Mouse (Mus musculus) MEL (cell line): ENCODE data around the gene Trappc6a. TPM values are rescaled to one million over a fixed set of nuclear protein-coding genes. Genes with fewer than 3 reads are reported as not detected.

ENCODE experiments used
- DNase-seq: peaks from one replicate; pipeline ENCODE4 v3.0.0; 2011; ENCODE audit warnings: low read depth, low spot score
- H3K27ac ChIP-seq: 2 replicates; pipeline ENCODE4 v1.5.1; 2012; ENCODE audit warnings: low read depth, mild to moderate bottlenecking, control low read depth, low read length, moderate library complexity; ENCODE audit not compliant: control insufficient read depth
- H3K27me3 ChIP-seq, 2 experiments: fragments of 150-350 bp in 1 of 2; sonication (generic) in 1 of 2; 2 replicates each; pipeline ENCODE4 v1.6.1; 2012; ENCODE audit warnings: low read length in 2 of 2, mild to moderate bottlenecking in 2 of 2, improper control_type of control experiment in 1 of 2, moderate library complexity in 1 of 2; ENCODE audit not compliant: insufficient read depth in 2 of 2, control insufficient read depth in 1 of 2
- H3K36me3 ChIP-seq, 2 experiments: 2 replicates each; pipeline ENCODE4 v1.6.1; 2012 to 2014; ENCODE audit warnings: low read length in 2 of 2, improper control_type of control experiment in 1 of 2, inconsistent platforms in 1 of 2, mild to moderate bottlenecking in 1 of 2; ENCODE audit not compliant: insufficient read depth in 2 of 2, control insufficient read depth in 1 of 2
- H3K4me1 ChIP-seq, 2 experiments: fragments of 150-350 bp in 1 of 2; sonication (generic) in 1 of 2; 2 replicates each; pipeline ENCODE4 v1.6.1; 2012; ENCODE audit warnings: low read length in 2 of 2, improper control_type of control experiment in 1 of 2, mild to moderate bottlenecking in 1 of 2; ENCODE audit not compliant: insufficient read depth in 2 of 2, control insufficient read depth in 1 of 2
- H3K4me3 ChIP-seq, 2 experiments: fragments of 150-350 bp in 1 of 2; sonication (generic) in 1 of 2; 2 replicates each; pipeline ENCODE4 v1.5.1; 2012; ENCODE audit warnings: low read depth in 2 of 2, low read length in 2 of 2, mild to moderate bottlenecking in 2 of 2, moderate library complexity in 2 of 2, control low read depth in 1 of 2, improper control_type of control experiment in 1 of 2; ENCODE audit not compliant: control insufficient read depth in 1 of 2, insufficient read depth in 1 of 2
- H3K79me2 ChIP-seq: 2 replicates; pipeline ENCODE4 v1.6.1; 2012; ENCODE audit warnings: mild to moderate bottlenecking, low read length, moderate library complexity; ENCODE audit not compliant: control insufficient read depth, poor library complexity, insufficient read depth
- H3K9ac ChIP-seq: 2 replicates; pipeline ENCODE4 v1.6.1; 2012; ENCODE audit warnings: low read depth, mild to moderate bottlenecking, control low read depth, low read length, moderate library complexity; ENCODE audit not compliant: control insufficient read depth, poor library complexity, severe bottlenecking
- H3K9me3 ChIP-seq: fragments of 150-350 bp; sonication (generic); replicated peaks from 2 replicates; pipeline ENCODE4 v1.6.1; 2012; ENCODE audit warnings: mild to moderate bottlenecking, low read length, improper control_type of control experiment, moderate library complexity; ENCODE audit not compliant: insufficient read depth
- CHD1 ChIP-seq: IDR thresholded peaks from 2 replicates; pipeline ENCODE4 v1.6.1; 2012; ENCODE audit warnings: low read depth, mild to moderate bottlenecking, inconsistent platforms, low read length, improper control_type of control experiment
- CHD2 ChIP-seq: IDR thresholded peaks from 2 replicates; pipeline ENCODE4 v1.6.1; 2011; ENCODE audit warnings: low read length, improper control_type of control experiment
- CTCF ChIP-seq, 3 experiments: IDR thresholded peaks in 2 of 3; conservative IDR thresholded peaks in 1 of 3; 2 replicates each; pipeline ENCODE4 v1.5.1; 2011 to 2012; ENCODE audit warnings: low read length in 3 of 3, low read depth in 2 of 3, mild to moderate bottlenecking in 2 of 3, improper control_type of control experiment in 1 of 3, inconsistent platforms in 1 of 3, mixed read lengths in 1 of 3, moderate library complexity in 1 of 3; ENCODE audit not compliant: control insufficient read depth in 1 of 3, insufficient read depth in 1 of 3, poor library complexity in 1 of 3, severe bottlenecking in 1 of 3
- E2F4 ChIP-seq: IDR thresholded peaks from 2 replicates; pipeline ENCODE4 v1.6.1; 2011; ENCODE audit warnings: low read depth, low read length, improper control_type of control experiment, borderline replicate concordance
- ETS1 ChIP-seq: IDR thresholded peaks from 2 replicates; pipeline ENCODE4 v1.6.1; 2012; ENCODE audit warnings: low read depth, mild to moderate bottlenecking, inconsistent platforms, low read length, improper control_type of control experiment, moderate library complexity
- GATA1 ChIP-seq: IDR thresholded peaks from 2 replicates; pipeline ENCODE4 v1.6.1; 2011; ENCODE audit warnings: low read depth, low read length, improper control_type of control experiment
- HCFC1 ChIP-seq: IDR thresholded peaks from 2 replicates; pipeline ENCODE4 v1.6.1; 2012; ENCODE audit warnings: low read depth, mild to moderate bottlenecking, inconsistent platforms, low read length, improper control_type of control experiment, moderate library complexity
- JUND ChIP-seq: IDR thresholded peaks from 2 replicates; pipeline ENCODE4 v1.6.1; 2011; ENCODE audit warnings: low read depth, mild to moderate bottlenecking, improper control_type of control experiment, low read length
- KAT2A ChIP-seq: conservative IDR thresholded peaks from 2 replicates; pipeline ENCODE4 v1.6.1; 2012; ENCODE audit warnings: low read depth, low read length, improper control_type of control experiment, inconsistent platforms
- MAX ChIP-seq: IDR thresholded peaks from 2 replicates; pipeline ENCODE4 v1.6.1; 2011; ENCODE audit warnings: low read length, improper control_type of control experiment
- MAZ ChIP-seq: IDR thresholded peaks from 2 replicates; pipeline ENCODE4 v1.6.1; 2012; ENCODE audit warnings: low read depth, mild to moderate bottlenecking, inconsistent platforms, low read length, improper control_type of control experiment
- MEF2A ChIP-seq: IDR thresholded peaks from 2 replicates; pipeline ENCODE4 v1.6.1; 2014; ENCODE audit warnings: low read depth, mild to moderate bottlenecking, inconsistent platforms, low read length, improper control_type of control experiment; ENCODE audit not compliant: poor library complexity, insufficient replicate concordance, severe bottlenecking; ENCODE audit errors: extremely low read depth
- MXI1 ChIP-seq: IDR thresholded peaks from 2 replicates; pipeline ENCODE4 v1.6.1; 2011; ENCODE audit warnings: mild to moderate bottlenecking, low read depth, low read length, improper control_type of control experiment
- MYC ChIP-seq: IDR thresholded peaks from 2 replicates; pipeline ENCODE4 v1.6.1; 2011; ENCODE audit warnings: low read depth, mild to moderate bottlenecking, low read length, improper control_type of control experiment, moderate library complexity
- NELFE ChIP-seq: IDR thresholded peaks from 2 replicates; pipeline ENCODE4 v1.6.1; 2011; ENCODE audit warnings: low read depth, low read length, improper control_type of control experiment
- POLR2A ChIP-seq, 2 experiments: IDR thresholded peaks; 2 replicates each; pipeline ENCODE4 v1.6.1; 2011 to 2012; ENCODE audit warnings: low read length in 2 of 2, mild to moderate bottlenecking in 2 of 2, control low read depth in 1 of 2, improper control_type of control experiment in 1 of 2, low read depth in 1 of 2, moderate library complexity in 1 of 2; ENCODE audit not compliant: control insufficient read depth in 1 of 2, insufficient read depth in 1 of 2, poor library complexity in 1 of 2
- POLR2AphosphoS2 ChIP-seq: IDR thresholded peaks from 2 replicates; pipeline ENCODE4 v1.6.1; 2011; ENCODE audit warnings: low read length, improper control_type of control experiment
- POLR2AphosphoS5 ChIP-seq: IDR thresholded peaks from 2 replicates; pipeline ENCODE4 v1.6.1; 2012; ENCODE audit warnings: low read depth, borderline replicate concordance, mild to moderate bottlenecking, inconsistent platforms, low read length, moderate library complexity, mixed read lengths
- RCOR1 ChIP-seq: IDR thresholded peaks from 2 replicates; pipeline ENCODE4 v1.6.1; 2012; ENCODE audit warnings: low read depth, mild to moderate bottlenecking, inconsistent platforms, low read length, improper control_type of control experiment
- SIN3A ChIP-seq: IDR thresholded peaks from 2 replicates; pipeline ENCODE4 v1.6.1; 2012; ENCODE audit warnings: low read length, improper control_type of control experiment, inconsistent platforms
- SMC3 ChIP-seq: IDR thresholded peaks from 2 replicates; pipeline ENCODE4 v1.6.1; 2011; ENCODE audit warnings: low read depth, low read length, improper control_type of control experiment
- TAL1 ChIP-seq: IDR thresholded peaks from 2 replicates; pipeline ENCODE4 v1.6.1; 2012; ENCODE audit warnings: mild to moderate bottlenecking, inconsistent platforms, low read length, moderate library complexity, mixed read lengths
- TCF12 ChIP-seq: IDR thresholded peaks from 2 replicates; pipeline ENCODE4 v1.6.1; 2014; ENCODE audit warnings: low read depth, mild to moderate bottlenecking, inconsistent platforms, low read length, improper control_type of control experiment, moderate library complexity
- USF1 ChIP-seq: IDR thresholded peaks from 2 replicates; pipeline ENCODE4 v1.6.1; 2014; ENCODE audit warnings: low read depth, mild to moderate bottlenecking, inconsistent platforms, low read length, improper control_type of control experiment, moderate library complexity
- USF2 ChIP-seq, 2 experiments: IDR thresholded peaks; 2 replicates each; pipeline ENCODE4 v1.6.1; 2011 to 2012; ENCODE audit warnings: improper control_type of control experiment in 2 of 2, low read length in 2 of 2, borderline replicate concordance in 1 of 2, inconsistent platforms in 1 of 2, low read depth in 1 of 2, mild to moderate bottlenecking in 1 of 2; ENCODE audit not compliant: insufficient read depth in 1 of 2
- ZNF384 ChIP-seq: IDR thresholded peaks from 2 replicates; pipeline ENCODE4 v1.6.1; 2012; ENCODE audit warnings: low read depth, mild to moderate bottlenecking, inconsistent platforms, low read length, improper control_type of control experiment
- polyA plus RNA-seq, 2 experiments: library from polyadenylated mRNA; stranded (reverse) in 1 of 2; unstranded in 1 of 2; fragments of >175 nt in 1 of 2; fragments of >200 nt in 1 of 2; gene quantifications; 2 replicates each; pipeline versions ENCODE4 v1.2.1 to v1.2.4; 2012; ENCODE audit warnings: low replicate concordance in 2 of 2, low read depth in 1 of 2; ENCODE audit not compliant: insufficient read length in 2 of 2, insufficient read depth in 1 of 2, missing spikeins in 1 of 2
- total RNA-seq: library from RNA; depleted of rRNA; stranded (reverse); fragments of 300-350 nt; gene quantifications from 2 replicates; pipeline ENCODE4 v1.2.3, GENCODE M21; 2012

Gene Trappc6a
- total and polyA plus RNA-seq, 3 experiments, result 82.8 to 88.2 TPM; not detected in 1

DNA sequence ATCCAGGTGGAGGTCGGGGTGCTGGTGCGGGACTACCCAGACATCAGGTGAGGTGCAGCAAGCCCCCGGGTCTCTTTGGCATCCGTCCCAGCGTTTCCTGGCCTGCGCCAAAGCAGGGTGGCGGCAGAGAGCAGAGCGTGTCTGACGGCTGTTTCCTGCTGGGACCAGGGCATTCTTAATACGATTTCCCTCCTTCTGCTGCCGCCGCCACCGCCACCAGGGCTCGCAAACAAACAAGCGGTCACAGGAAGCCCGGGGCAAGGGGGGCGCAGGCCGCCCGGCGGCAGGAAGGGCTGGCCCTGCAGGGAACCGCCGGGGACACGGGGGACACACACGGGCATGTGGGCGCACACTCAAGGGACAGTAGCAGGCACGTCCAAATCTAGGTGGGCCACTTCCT lies 16.5 kb upstream of the Trappc6a start:
- H3K4me3 ChIP-seq, result no peak overlapping the region

DNA sequence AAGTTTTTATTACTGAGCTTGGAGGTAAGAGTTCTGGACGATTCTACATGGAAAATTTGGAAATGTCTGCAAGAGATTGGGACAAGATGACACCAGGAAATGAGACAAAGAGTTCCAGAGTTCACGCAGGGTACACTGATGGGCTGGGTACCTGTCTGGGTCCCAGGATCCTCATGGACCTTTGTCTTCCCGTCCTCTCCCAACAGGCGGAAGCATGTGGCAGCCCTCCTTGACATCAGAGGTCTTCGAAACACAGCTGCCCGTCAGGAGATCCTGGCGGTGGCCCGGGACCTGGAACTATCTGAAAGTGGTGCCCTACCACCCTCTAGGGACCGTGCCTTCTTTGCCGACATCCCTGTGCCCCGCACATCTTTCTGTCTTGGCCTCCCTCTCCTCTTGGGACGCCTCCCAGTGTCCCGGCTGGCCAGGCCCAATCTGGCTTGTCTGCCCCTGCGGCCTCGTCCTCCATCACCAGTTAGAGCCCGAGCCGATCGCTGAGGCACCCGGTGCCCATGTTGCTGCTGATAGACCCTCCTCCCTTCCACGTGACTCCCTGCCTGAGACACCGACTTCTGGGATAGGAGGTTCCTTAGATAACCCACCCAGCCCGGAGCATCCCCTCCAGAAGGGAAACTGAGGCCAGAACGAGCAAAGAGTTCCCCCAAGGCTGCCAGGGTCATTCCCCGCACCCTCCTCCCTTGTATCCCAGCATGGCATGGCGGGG lies 13.3 kb upstream of the Trappc6a start:
- Histone ChIP-seq H3K9me3 (no peaks in the 10 kb centered on the region), H3K27ac (no peak overlapping the region), H3K79me2 (no peaks in the 10 kb centered on the region), H3K4me1 (peaks cover 0 to 13% of the 10 kb centered on the region in 2 experiments; a peak in 3 of 4 replicates), H3K9ac (peak overlapping the region; percentile 50), H3K36me3 (no peaks in the 10 kb centered on the region), H3K4me3 (peak overlapping the region; percentile 50), H3K27me3 (no peaks in the 10 kb centered on the region)
- DNase-seq, result peak; percentile 45
- no peak for TF ChIP-seq NELFE
- 0 out of 2 replicates have a peak, but pooled peaks have one; percentile 21 for TF ChIP-seq HCFC1
- no peak for TF ChIP-seq POLR2AphosphoS2
- peak; percentile 61; the same call in 1 of the 2 replicates for TF ChIP-seq MAX
- TF ChIP-seq KAT2A, result no peak
- no peak for TF ChIP-seq RCOR1
- TF ChIP-seq GATA1, result no peak
- no peak for TF ChIP-seq POLR2AphosphoS5
- TF ChIP-seq CHD2, result no peak
- 0 out of 4 replicates have a peak, but pooled peaks of 1 of the 2 experiments have one; percentile 26 for TF ChIP-seq USF2 (IDR thresholded peaks at IDR 0.05; ENCODE audit: borderline replicate concordance in 1 of 2, insufficient read depth in 1 of 2, low read depth in 1 of 2, low read length in 2 of 2)
- TF ChIP-seq USF1, result peak; percentile 82
- no peak for TF ChIP-seq POLR2A (IDR thresholded peaks at IDR 0.05; ENCODE audit: control insufficient read depth in 1 of 2, insufficient read depth in 1 of 2, low read depth in 1 of 2, low read length in 2 of 2, poor library complexity in 1 of 2)
- peak; percentile 39; the same call in 1 of the 2 replicates for TF ChIP-seq SIN3A
- 0 out of 2 replicates have a peak, but pooled peaks have one; percentile 33 for TF ChIP-seq MAZ
- no peak for TF ChIP-seq TCF12
- TF ChIP-seq MXI1, result peak; percentile 56

More for the DNA sequence above, 16.5 kb upstream of the Trappc6a start:
- no peaks in the 10 kb centered on the region for H3K27me3 ChIP-seq
- peaks cover 0 to 13% of the 10 kb centered on the region in 2 experiments; a peak in 3 of 4 replicates for H3K4me1 ChIP-seq
- no peaks in the 10 kb centered on the region for H3K79me2 ChIP-seq
- no peak overlapping the region for H3K27ac ChIP-seq
- no peak overlapping the region for H3K9ac ChIP-seq
- H3K9me3 ChIP-seq, result no peaks in the 10 kb centered on the region
- H3K36me3 ChIP-seq, result no peaks in the 10 kb centered on the region
- no peak for DNase-seq
- TF ChIP-seq CHD1 (no peak), E2F4 (no peak), ETS1 (no peak), MAZ (no peak), ZNF384 (no peak), RCOR1 (no peak), SIN3A (no peak), JUND (no peak), MXI1 (no peak), CTCF (IDR thresholded peaks at IDR 0.05 in 2 of 3, conservative IDR thresholded peaks at IDR 0.05 in 1 of 3; ENCODE audit: control insufficient read depth in 1 of 3, insufficient read depth in 1 of 3, low read depth in 2 of 3, low read length in 3 of 3, poor library complexity in 1 of 3, severe bottlenecking in 1 of 3) (no peak), USF1 (no peak), SMC3 (no peak), TAL1 (no peak), MEF2A (no peak), MYC (no peak), CHD2 (no peak)
